Mouse (Mus musculus): ENCODE results near the gene Snapc4. TPM values are rescaled to one million over a fixed set of nuclear protein-coding genes. Genes with fewer than 3 reads are reported as not detected.

Snapc4 gene
- polyA plus RNA-seq, 1 experiment = 61.5 TPM

DNA sequence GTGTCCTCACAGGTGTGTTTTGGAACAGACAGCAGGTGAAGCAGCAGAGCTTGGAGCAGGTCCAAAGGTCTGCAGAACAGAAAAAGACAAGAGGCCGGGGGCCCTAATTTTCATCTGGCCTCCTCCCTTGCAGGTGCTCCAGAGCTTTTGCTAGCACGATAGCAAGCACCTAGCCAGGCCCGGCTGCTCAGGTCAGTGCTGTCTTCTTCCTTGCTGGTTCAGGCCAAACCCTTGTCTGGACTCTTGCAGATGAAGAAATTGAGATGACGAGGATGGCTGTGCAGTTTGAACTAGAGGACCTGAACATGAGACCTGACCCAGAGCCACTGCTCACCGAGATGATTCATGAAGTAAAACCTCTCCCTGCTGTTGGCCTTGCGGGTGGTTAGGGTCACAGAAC, 11.2 kb upstream of the Snapc4 start:
- TF ChIP-seq GATA1 (IDR thresholded peaks at IDR 0.05; ENCODE audit: low read length) = no peak

DNA sequence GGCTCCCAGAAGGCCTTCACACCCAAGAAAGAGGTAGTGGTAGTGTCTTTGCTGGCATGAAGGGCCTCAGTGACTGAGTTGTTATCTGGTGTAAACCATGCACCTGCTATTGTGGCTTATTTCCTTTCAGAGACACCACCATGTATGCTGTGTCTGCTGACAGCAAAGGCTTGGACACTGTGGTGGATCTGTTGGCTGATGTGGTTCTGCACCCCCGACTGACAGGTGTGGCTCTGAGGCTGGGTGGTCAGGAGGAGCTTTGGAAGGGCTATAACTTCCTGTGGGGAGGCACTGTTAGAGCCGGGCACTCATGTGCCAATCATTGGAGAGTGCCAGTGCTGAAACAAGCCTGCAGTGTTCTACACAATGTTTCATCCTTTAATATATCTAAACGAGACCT, 10.5 kb upstream of the Snapc4 start:
- no peak for TF ChIP-seq GATA1 (IDR thresholded peaks at IDR 0.05; ENCODE audit: low read length)

DNA sequence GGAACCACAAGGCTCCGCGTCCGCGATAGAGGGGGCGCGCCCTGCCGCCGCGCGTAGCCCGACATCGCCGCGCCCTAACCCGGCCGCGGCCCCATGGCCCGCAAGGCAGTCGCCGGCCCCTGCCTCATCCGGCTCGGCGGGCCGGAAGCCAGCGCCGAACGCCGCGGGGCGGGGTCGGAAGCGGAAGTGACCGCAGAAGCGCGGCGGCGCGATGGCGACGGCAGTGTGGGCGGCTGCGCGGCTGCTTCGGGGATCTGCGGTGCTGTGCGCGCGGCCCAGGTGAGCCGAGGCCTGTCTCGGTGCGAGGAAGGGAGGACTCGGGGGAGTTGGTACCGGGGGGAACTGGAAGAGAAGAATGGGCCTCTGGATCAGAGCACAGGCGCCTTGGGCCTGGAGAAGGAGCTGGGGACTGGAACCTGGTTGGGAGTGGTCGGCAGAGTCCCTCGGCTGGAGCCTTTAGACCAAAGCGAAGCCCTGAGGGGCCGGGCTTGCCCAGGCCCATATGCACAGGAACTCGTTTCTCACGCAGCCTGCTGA, 8.8 kb upstream of the Snapc4 start, which contains the start of the genes Entr1 and Pmpca:
Gene Entr1, minus strand, starts transcription at position 163 of the 537 bp plus-strand sequence.
Gene Pmpca, plus strand, starts transcription at position 186 of the 537 bp plus-strand sequence.
- no peak for TF ChIP-seq GATA1 (IDR thresholded peaks at IDR 0.05; ENCODE audit: low read length)

DNA sequence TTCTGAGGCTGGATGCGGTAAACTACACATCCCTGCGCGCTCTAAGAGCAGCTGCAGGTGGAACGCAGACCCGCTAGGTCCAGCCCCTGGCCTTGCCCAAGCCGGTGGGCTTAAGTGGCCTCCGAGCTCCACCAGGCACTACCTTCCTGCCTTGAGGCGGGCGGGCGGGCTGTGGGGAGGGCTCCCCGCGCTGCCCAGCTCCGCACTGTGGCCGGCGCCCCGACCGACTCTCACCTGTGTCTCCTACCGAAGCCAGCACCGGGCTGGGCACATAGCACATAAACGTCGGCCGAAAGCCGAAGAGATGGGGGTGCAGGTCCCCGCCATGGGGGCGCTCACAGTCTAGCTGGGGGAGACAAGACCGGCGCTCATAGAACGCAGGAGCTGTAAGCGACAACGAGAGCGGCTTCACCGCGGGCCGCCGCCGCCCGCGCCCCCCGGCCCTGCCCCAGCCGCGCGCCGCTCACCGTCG, 8.3 kb upstream of the Snapc4 start:
- no peak for TF ChIP-seq GATA1 (IDR thresholded peaks at IDR 0.05; ENCODE audit: low read length)

DNA sequence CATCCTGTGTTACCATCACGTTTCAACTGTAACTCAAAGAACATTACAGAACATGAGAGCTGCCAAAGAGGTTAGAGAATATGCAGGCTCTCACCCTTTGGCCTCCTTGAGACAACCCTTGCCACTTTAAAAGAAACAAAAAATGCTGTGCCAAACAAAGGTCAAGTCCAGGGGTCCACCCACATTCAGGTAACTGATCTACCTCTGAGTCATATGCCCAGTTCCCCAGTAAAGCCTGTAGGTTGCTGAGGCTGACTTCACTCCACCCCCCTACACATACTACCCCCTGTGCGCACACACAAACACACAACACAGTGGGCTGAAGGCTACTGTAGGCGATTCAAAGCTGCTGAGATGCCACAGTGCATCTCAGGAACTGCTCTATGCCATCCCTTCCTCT, 7.3 kb upstream of the Snapc4 start:
- TF ChIP-seq GATA1 (IDR thresholded peaks at IDR 0.05; ENCODE audit: low read length) = no peak

DNA sequence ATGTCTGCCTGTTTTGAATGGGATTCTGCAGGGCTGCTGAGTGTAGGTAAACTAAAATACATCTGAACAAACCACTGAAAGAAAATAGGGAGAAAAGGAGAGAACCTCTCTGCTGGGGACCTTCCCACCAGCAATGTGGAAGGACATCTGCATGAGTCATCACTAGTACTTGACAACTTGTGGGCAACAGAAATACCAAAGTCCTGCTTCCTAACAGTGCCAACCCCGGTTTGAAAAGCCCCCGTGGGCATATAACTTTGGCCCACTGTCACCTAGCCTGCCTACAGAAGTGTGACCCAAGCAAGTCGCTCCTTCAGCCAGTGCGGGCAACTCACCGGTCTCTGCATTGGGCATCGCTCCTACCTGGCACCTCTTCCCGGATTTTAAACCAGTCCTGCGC, 8.1 kb downstream of the Snapc4 start:
- TF ChIP-seq GATA1 (IDR thresholded peaks at IDR 0.05; ENCODE audit: low read length) = no peak

DNA sequence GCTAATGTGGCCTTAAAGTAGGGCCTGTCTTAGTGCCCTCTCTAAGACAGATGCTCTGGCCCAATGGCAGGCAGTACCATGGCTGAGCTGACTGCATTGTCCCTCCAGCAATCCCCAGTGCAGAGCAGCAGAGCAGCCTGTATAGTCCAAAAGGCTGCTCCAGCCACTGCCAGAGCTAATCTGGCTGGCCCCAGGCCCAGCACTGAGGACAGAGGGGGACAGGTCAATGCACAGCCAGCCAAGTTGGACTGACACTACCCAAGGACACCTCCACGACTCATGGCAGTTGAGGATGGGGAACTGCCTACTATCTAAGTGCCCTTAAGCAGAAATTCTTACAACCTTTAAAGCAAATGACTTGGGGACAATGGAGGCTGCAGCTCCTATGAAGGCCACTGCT, 11.9 kb downstream of the Snapc4 start:
- no peak for TF ChIP-seq GATA1 (IDR thresholded peaks at IDR 0.05; ENCODE audit: low read length)

DNA sequence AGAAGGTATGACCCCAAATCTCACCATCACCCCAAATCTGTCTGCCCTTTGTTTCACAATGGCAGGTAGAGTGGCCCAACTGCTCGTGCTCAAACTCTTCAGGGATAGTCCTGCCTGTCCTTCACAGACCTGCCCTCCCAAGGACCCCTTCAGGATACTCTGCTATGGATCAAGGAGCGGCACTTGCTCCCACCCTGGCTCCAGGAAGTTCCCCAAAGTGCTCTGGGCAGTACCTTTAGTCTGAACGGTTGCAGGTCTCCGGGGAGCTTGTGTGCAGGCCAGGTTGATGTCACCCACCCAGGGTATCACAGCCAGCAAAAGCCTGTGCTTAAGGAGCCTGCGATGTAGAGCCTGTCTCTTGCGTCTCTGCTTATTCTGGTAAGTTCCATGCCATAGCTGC, 12.5 kb downstream of the Snapc4 start:
- TF ChIP-seq GATA1 (IDR thresholded peaks at IDR 0.05; ENCODE audit: low read length) = no peak

DNA sequence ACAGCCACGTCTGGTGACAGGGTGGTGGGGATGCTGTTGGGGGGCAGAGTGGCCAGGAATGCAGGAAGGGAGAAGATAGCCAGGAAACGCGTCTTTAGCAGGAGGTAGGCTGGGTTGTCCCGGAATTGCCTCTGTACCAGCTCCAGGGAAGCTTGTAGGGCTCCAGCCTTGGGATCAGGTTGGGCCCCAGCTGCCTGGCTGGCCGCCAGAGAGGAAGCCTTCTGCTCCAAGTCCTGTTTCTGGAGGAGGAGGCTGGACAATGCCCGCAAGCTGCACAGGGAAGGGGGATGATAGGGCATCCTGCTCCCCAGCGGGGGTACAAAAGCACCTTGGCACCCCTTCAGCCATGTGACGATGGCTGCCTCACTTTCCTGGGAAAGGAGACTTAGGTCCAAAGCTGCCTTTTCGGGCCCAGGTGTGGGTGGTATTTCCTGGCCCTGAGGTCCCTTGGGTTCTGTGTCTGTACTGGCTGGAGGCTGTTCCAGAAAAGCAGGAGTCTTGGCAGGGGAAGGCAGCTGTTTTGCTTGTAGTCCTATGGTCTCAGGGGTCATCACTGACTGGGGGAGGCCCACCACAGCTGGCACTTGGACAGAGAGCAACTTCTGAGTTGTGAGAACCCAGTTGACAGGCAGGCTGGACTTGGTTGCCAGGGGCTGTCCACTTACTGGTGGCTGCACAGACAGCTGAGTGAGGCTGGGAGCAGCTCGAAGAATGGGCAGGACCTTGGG, 15.6 kb downstream of the Snapc4 start:
- TF ChIP-seq GATA1 (IDR thresholded peaks at IDR 0.05; ENCODE audit: low read length) = no peak

DNA sequence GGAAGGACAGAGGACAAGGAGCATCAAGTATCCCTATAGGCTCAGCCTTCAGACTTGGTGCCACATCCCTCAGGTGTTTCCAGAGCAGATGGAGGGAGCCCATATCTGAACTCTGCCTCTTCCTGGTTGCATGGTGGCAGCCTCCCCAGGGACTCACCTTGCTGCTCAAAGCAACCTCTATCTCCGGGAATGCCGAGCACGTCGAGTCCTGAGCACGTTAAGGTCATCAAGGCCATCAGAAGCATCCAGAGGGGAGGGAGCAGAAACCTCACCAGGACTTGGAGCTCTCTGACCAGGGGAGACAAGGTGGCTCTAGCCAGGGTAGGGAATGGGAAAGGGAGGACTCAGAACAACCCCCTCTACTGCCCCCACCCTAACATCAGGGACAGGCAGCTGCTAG, 17.0 kb downstream of the Snapc4 start:
- TF ChIP-seq GATA1 (IDR thresholded peaks at IDR 0.05; ENCODE audit: low read length) = no peak

DNA sequence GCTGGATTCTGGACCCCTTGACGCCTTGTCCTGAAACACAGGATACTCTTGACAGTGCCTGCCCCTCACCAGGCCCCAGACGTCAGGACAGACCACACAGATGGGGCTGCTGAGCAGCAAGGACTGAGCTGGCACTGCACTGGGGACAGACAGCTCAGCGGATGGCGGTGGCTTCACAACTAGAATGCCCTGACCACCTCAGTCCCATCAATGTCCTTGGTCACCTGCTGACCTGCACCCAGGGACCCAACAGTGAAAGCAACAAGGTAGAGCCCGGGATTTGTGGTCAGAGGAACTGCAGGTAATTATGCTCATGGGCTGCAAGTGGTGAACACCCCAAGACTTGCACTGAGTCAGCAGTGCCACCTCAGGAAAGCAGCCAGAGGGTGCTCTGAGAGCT, 17.5 kb downstream of the Snapc4 start:
- TF ChIP-seq GATA1 (IDR thresholded peaks at IDR 0.05; ENCODE audit: low read length) = no peak

DNA sequence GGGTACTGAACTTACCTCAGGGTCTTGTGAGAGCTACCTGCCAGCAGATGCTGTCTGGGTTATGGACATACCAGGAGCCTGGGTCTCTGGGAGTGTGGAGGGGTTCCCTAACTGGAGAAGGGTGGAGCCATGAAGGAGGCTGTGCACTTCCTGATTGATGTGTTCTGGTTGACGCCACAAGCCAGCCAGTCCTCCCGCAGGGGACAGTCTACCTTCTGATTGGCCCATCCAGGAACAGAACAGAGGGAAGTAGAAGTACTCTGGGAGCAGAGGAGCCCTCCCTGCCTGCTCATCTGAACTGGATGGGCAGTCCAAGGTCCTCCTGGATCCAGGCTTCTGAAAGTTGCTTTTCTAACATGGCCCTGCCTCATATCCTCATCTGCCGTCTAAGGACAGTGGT, 19.7 kb downstream of the Snapc4 start, which contains the start of gene Card9:
Gene Card9, minus strand, starts transcription at position 147 of the 400 bp plus-strand sequence.
- no peak for TF ChIP-seq GATA1 (IDR thresholded peaks at IDR 0.05; ENCODE audit: low read length)

DNA sequence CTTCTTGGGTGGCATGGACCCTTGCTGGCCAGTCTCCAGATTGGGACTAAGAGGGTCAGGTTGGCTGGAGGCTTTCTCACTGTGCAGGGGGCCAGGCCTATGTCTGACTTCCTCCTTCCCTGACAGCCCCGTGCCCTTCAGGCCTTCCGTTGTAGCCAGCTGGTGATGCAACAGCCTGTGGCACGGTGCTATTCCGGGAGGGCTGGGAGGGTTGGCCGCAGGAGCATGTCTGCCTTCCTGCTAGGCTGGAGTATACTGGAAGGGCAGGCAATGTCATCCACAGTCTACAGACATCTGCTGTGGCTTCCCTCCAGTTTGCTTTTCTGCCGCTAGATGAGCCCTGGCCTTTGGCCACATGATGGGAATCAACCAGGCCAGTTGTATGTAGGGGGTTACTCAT, 20.5 kb downstream of the Snapc4 start:
- no peak for TF ChIP-seq GATA1 (IDR thresholded peaks at IDR 0.05; ENCODE audit: low read length)

DNA sequence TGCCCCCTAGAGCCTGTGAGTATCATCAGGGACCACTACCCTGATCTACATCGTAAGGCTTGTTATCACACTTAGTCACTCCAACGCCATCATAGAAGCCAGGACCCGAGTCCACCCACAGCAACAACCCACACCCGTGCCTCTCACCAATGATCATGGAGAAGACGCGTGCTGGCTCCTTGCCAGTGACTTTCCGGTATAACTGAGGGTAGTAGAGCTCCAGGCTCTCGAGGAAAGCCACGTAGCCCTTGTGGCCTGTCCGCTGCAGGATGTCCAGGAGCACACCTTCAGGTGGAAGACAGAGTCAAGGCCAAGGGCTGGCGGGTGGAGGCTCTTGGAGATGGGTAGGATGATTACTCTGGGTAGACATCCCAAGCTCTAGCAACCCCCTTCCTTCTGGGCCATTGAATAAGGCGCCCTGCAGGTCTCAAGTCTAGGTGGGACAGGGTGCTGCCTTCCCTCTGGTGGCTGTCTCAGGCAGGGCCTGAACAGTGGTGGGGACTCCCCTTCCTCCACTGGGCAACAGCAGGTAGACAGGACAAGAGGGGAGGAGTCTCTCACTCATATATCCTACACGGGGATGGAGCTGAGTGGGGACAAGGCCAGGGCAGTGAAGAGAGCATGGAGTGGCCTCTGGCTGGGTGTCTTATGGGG, 21.7 kb downstream of the Snapc4 start:
- no peak for TF ChIP-seq GATA1 (IDR thresholded peaks at IDR 0.05; ENCODE audit: low read length)

DNA sequence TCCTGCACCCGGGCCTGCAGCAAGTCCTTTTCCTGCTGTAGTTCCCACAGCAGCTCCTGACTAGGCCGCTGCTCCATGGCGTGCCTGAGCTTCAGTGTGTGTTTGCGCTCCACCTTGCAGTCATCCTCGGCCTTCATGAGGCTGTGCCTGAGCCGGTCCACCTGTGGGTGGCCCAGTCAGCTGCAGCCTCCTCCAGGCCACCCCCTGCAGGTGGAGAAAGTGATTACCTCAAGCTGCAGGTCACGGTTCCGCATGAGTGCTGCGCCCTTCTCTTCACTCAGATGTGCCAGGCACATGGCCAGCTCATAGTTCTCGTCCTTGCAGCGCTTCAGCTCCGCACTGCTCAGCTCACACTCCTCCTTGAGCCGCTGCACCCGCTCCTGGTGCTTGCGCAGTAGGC, 23.0 kb downstream of the Snapc4 start:
- no peak for TF ChIP-seq GATA1 (IDR thresholded peaks at IDR 0.05; ENCODE audit: low read length)

DNA sequence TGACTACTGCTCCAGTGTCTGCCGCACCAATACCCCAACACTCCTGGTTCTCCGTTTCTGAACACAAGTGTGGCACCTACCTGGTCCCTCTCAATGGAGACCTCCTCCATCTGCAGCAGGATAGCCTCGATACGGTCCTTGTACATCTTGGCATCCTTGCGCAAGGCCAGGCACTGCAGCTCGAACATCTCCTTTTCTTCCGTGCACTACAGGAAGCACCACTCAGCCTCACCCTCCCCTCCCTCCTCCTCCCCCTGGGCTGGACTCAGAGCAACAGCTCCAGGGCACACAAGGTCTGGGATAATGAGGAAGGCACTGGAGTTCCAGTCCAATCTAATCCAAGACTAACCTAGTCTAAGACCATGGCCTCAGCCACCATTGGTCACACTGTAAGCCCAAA, 23.8 kb downstream of the Snapc4 start:
- no peak for TF ChIP-seq GATA1 (IDR thresholded peaks at IDR 0.05; ENCODE audit: low read length)

DNA sequence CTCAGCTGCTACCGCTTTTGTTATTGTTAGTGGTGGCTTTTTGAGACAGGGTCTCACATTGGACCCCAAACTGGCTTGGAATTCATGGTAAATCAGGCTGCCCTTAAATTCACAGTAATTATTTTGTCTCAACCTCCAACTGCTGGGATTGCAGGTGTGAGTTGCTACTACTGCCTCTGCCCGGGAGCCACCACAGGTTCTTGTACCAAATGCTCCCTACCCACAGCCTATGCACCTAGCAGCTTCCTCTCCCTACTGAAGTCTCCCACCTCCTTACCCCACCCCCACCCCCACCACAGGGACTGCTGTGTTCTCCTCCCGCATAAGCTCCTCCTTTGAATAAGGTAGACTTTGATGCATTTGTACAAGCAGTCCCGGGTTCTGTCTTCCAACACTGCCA, 24.2 kb downstream of the Snapc4 start:
- no peak for TF ChIP-seq GATA1 (IDR thresholded peaks at IDR 0.05; ENCODE audit: low read length)
